In the genomic region with DNA sequence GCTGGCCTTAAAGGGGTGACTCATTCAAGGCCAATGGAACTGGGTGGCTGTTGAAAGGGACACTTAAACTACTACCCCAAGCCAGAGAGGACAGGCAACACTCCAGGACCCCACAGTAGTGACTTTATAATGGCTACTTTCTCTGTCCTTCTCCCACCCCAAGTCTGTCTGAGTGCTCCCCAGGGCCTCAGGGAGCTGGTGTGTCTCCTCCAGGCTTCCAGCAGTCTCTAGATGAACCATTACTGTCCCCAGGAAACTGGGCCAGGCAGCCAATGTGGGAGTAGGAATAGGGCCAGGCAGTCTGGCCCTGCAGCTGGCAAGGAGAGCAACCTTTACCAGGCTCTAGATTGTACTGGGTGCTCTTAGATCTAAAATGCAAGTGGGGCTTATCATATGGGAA, we compare ENCODE assay signal across 12 mouse cellular contexts. TPM values are rescaled to one million over a fixed set of nuclear protein-coding genes. Genes with fewer than 3 reads are reported as not detected.
DNase-seq lines count a peak whose midpoint lies in the region; ATAC-seq lines count a peak whose summit lies in the region.
"Had no signal": no experiment of that assay in that cellular context is flagged by ENCODE, and none has a peak within 500 bp of the region (broad histone marks: within the 10 kb centered on the region; RNA-seq: fewer than 3 reads in every experiment).

No protein-coding gene starts in this region.

- no peaks in the 10 kb centered on the region for H3K36me3 ChIP-seq in forebrain, embryonic 10.5 days (replicated peaks)
- no peaks in the 10 kb centered on the region for H3K36me3 ChIP-seq in forebrain, embryonic 14.5 days (ENCODE audit: control insufficient read depth, insufficient read depth, low read length)
- H3K36me3 ChIP-seq in embryonic facial prominence, embryonic 14.5 days (ENCODE audit: control insufficient read depth, insufficient read depth, low read length) = no peaks in the 10 kb centered on the region
- H3K36me3 ChIP-seq in limb, embryonic 10.5 days = no peaks in the 10 kb centered on the region
- no peaks in the 10 kb centered on the region for H3K36me3 ChIP-seq in forebrain, embryonic 13.5 days (ENCODE audit: poor library complexity, severe bottlenecking)
- H3K36me3 ChIP-seq: hindbrain, embryonic 15.5 days had no signal

- H3K4me2 ChIP-seq in forebrain, embryonic 14.5 days (ENCODE audit: low read length) = no peak overlapping the region
- no peak overlapping the region for H3K4me2 ChIP-seq in embryonic facial prominence, embryonic 14.5 days (ENCODE audit: low read depth, low read length)
- no peak overlapping the region for H3K4me2 ChIP-seq in forebrain, embryonic 13.5 days
- H3K4me2 ChIP-seq: hindbrain, embryonic 15.5 days had no signal

- H3K9ac ChIP-seq in forebrain, embryonic 14.5 days (ENCODE audit: low read length) = no peak overlapping the region
- no peak overlapping the region for H3K9ac ChIP-seq in embryonic facial prominence, embryonic 14.5 days (ENCODE audit: low read depth, low read length)
- H3K9ac ChIP-seq in forebrain, embryonic 13.5 days = no peak overlapping the region
- H3K9ac ChIP-seq: forebrain, postnatal 0 days; hindbrain, embryonic 15.5 days had no signal

- ATAC-seq in forebrain, embryonic 14.5 days = no peak
- ATAC-seq in embryonic facial prominence, embryonic 14.5 days (ENCODE audit: low read depth) = no peak
- ATAC-seq in forebrain, embryonic 13.5 days = no peak

- peak overlapping the region; percentile 78 for H3K27ac ChIP-seq in forebrain, embryonic 10.5 days
- no peak overlapping the region for H3K27ac ChIP-seq in forebrain, embryonic 14.5 days (ENCODE audit: low read depth, low read length)
- peak overlapping the region; percentile 72; the same call in 1 of the 2 replicates for H3K27ac ChIP-seq in embryonic facial prominence, embryonic 14.5 days (replicated peaks; ENCODE audit: low read depth, low read length)
- peak overlapping the region; percentile 86 for H3K27ac ChIP-seq in limb, embryonic 10.5 days
- no peak overlapping the region for H3K27ac ChIP-seq in forebrain, embryonic 13.5 days
- H3K27ac ChIP-seq: macrophage had no signal

- DNase-seq in forebrain, embryonic 10.5 days (ENCODE audit: extremely low spot score, low spot score) = no peak
- DNase-seq in forebrain, embryonic 14.5 days (ENCODE audit: low spot score) = no peak
- DNase-seq in kidney, postnatal 10 days = peak; percentile 27
- DNase-seq in kidney, adult 18-20 months = no peak
- no peak for DNase-seq in embryonic facial prominence, embryonic 14.5 days (ENCODE audit: low spot score)
- DNase-seq in limb, embryonic 10.5 days (ENCODE audit: low spot score) = no peak
- DNase-seq in Muller cell, postnatal 12 days (ENCODE audit: inconsistent ontology term) = no peak
- DNase-seq: B cell, adult 2 months; forebrain, postnatal 0 days had no signal

- H3K4me3 ChIP-seq in forebrain, embryonic 10.5 days = no peak overlapping the region
- no peak overlapping the region for H3K4me3 ChIP-seq in forebrain, embryonic 14.5 days (ENCODE audit: low read depth, low read length)
- H3K4me3 ChIP-seq in embryonic facial prominence, embryonic 14.5 days (ENCODE audit: low read depth, low read length) = no peak overlapping the region
- H3K4me3 ChIP-seq in limb, embryonic 10.5 days = no peak overlapping the region
- H3K4me3 ChIP-seq in forebrain, embryonic 13.5 days = no peak overlapping the region
- H3K4me3 ChIP-seq: hindbrain, embryonic 15.5 days had no signal

- H3K4me1 ChIP-seq in forebrain, embryonic 10.5 days = peaks cover 17% of the 10 kb centered on the region
- no peaks in the 10 kb centered on the region for H3K4me1 ChIP-seq in forebrain, embryonic 14.5 days (ENCODE audit: control insufficient read depth, insufficient read depth, low read length)
- H3K4me1 ChIP-seq in embryonic facial prominence, embryonic 14.5 days (ENCODE audit: control insufficient read depth, insufficient read depth, low read length) = peaks cover 21% of the 10 kb centered on the region
- peaks cover 34% of the 10 kb centered on the region for H3K4me1 ChIP-seq in limb, embryonic 10.5 days
- peaks cover 5% of the 10 kb centered on the region; the same call in 1 of the 2 replicates for H3K4me1 ChIP-seq in forebrain, embryonic 13.5 days

- H3K27me3 ChIP-seq in forebrain, embryonic 10.5 days (ENCODE audit: poor library complexity, severe bottlenecking) = no peaks in the 10 kb centered on the region
- no peaks in the 10 kb centered on the region for H3K27me3 ChIP-seq in forebrain, embryonic 14.5 days (replicated peaks; ENCODE audit: control insufficient read depth, insufficient read depth, low read length)
- no peaks in the 10 kb centered on the region for H3K27me3 ChIP-seq in embryonic facial prominence, embryonic 14.5 days (replicated peaks; ENCODE audit: control insufficient read depth, insufficient read depth, low read length)
- no peaks in the 10 kb centered on the region for H3K27me3 ChIP-seq in limb, embryonic 10.5 days (ENCODE audit: low read depth, poor library complexity, severe bottlenecking)
- H3K27me3 ChIP-seq in forebrain, embryonic 13.5 days = 0 out of 2 replicates have a peak, but pooled peaks cover 3% of the 10 kb centered on the region
- H3K27me3 ChIP-seq: hindbrain, embryonic 15.5 days had no signal

- no peaks in the 10 kb centered on the region for H3K9me3 ChIP-seq in forebrain, embryonic 10.5 days
- no peaks in the 10 kb centered on the region for H3K9me3 ChIP-seq in forebrain, embryonic 14.5 days (replicated peaks; ENCODE audit: control insufficient read depth, low read length)
- no peaks in the 10 kb centered on the region for H3K9me3 ChIP-seq in embryonic facial prominence, embryonic 14.5 days (ENCODE audit: control insufficient read depth, low read length)
- H3K9me3 ChIP-seq in limb, embryonic 10.5 days (replicated peaks) = no peaks in the 10 kb centered on the region
- no peaks in the 10 kb centered on the region for H3K9me3 ChIP-seq in forebrain, embryonic 13.5 days (replicated peaks)
- H3K9me3 ChIP-seq: hindbrain, embryonic 15.5 days had no signal

RNA-seq across cellular contexts. Expression of gene Cops8, which starts 49.0 kb away (rescaled TPM):
- polyA plus RNA-seq in forebrain, embryonic 10.5 days (2016; fragmentation: Nextera tagmentation; extraction: Ambion mirVana) = 189 and 196 TPM in 2 replicates
- 198 and 218 TPM in 2 replicates for polyA plus RNA-seq in forebrain, embryonic 14.5 days (2014; fragmentation: Nextera tagmentation; extraction: Ambion mirVana)
- 141 and 161 TPM in 2 replicates for polyA plus RNA-seq in embryonic facial prominence, embryonic 14.5 days (2014; fragmentation: Nextera tagmentation; extraction: Ambion mirVana)
- 206 and 213 TPM in 2 replicates for polyA plus RNA-seq in limb, embryonic 10.5 days (2016; fragmentation: Nextera tagmentation; extraction: Ambion mirVana)
- polyA plus RNA-seq in forebrain, embryonic 13.5 days (2015; fragmentation: Nextera tagmentation; extraction: Ambion mirVana) = 166 and 195 TPM in 2 replicates

Comparison
In these comparisons a context has a peak if more than half of its experiments do, and no peak if none do; other contexts are left out.
1. H3K27ac ChIP-seq: peak in forebrain, embryonic 10.5 days (single experiment), embryonic facial prominence, embryonic 14.5 days (single experiment) and limb, embryonic 10.5 days (single experiment); none in forebrain, embryonic 14.5 days (single experiment) and forebrain, embryonic 13.5 days (single experiment).